Mouse (Mus musculus) heart, postnatal 25 days (tissue): Measurements from ENCODE around the gene Disc1. TPM values are rescaled to one million over a fixed set of nuclear protein-coding genes. Genes with fewer than 3 reads are reported as not detected.

ENCODE experiments used
- DNase-seq: peaks from one replicate; pipeline ENCODE4 v3.0.0; 2022; ENCODE audit warnings: low spot score
- intact Hi-C: fragments of 180-260 bp; cut with DNase I; formaldehyde crosslinking; loops from one replicate; pipeline ENCODE4 v1.15.1; 2025
- total RNA-seq, 2 experiments: library from RNA; stranded (reverse); gene quantifications; 2 replicates each; pipeline ENCODE4 v1.2.3; 2021

Disc1 gene
- total RNA-seq, 2 experiments from 2014 or later: 1.7 to 3.0 TPM

- intact Hi-C loops: loop anchor here (5.0 kb wide), 3 partner anchors 42 to 698 kb away; no protein-coding TSS in a partner anchor
- DNase-seq: no peak
These were observed 115.6 kb downstream of the Disc1 start for GRCm38 (mm10) chr8:125169628-125170027.

GRCm38 (mm10) chr8:125171531-125171930 lies 117.5 kb downstream of the Disc1 start:
- DNase-seq: no peak
- intact Hi-C loops: no loop called here

- intact Hi-C loops: no loop called here
- DNase-seq: peak; percentile 53
These were observed 120.2 kb downstream of the Disc1 start for GRCm38 (mm10) chr8:125174237-125174636.

GRCm38 (mm10) chr8:125174851-125175250 lies 120.9 kb downstream of the Disc1 start:
- peak; percentile 11 for DNase-seq

GRCm38 (mm10) chr8:125175661-125176060 lies 121.7 kb downstream of the Disc1 start:
- no peak for DNase-seq
- intact Hi-C loops: no loop called here

More at GRCm38 (mm10) chr8:125174851-125175250, 120.9 kb downstream of the Disc1 start:
- intact Hi-C loops: no loop called here

GRCm38 (mm10) chr8:125177091-125177490 lies 123.1 kb downstream of the Disc1 start:
- DNase-seq: no peak
- intact Hi-C loops: no loop called here

- intact Hi-C loops: no loop called here
- no peak for DNase-seq
These were observed 124.0 kb downstream of the Disc1 start for GRCm38 (mm10) chr8:125177958-125178357.

- peak; percentile 48 for DNase-seq
- intact Hi-C loops: loop anchor here (2.0 to 5.0 kb wide), 6 partner anchors 109 to 674 kb away; partner anchors contain the start of gene Sipa1l2
These were observed 129.8 kb downstream of the Disc1 start for GRCm38 (mm10) chr8:125183548-125184451.

- DNase-seq: no peak
- intact Hi-C loops: loop anchor here (2.0 to 5.0 kb wide), 5 partner anchors 108 to 673 kb away; no protein-coding TSS in a partner anchor
These were observed 130.4 kb downstream of the Disc1 start for GRCm38 (mm10) chr8:125184452-125184817.

- intact Hi-C loops: loop anchor here (2.0 to 5.0 kb wide), 5 partner anchors 108 to 672 kb away; no protein-coding TSS in a partner anchor
These were observed 130.9 kb downstream of the Disc1 start for GRCm38 (mm10) chr8:125184881-125185280.

GRCm38 (mm10) chr8:125187044-125187443 lies 133.0 kb downstream of the Disc1 start:
- DNase-seq: no peak
- intact Hi-C loops: loop anchor here (1.0 kb wide), 1 partner anchor 45 kb away; no protein-coding TSS in a partner anchor

More at GRCm38 (mm10) chr8:125184881-125185280, 130.9 kb downstream of the Disc1 start:
- DNase-seq: no peak

GRCm38 (mm10) chr8:125193701-125194100 lies 139.7 kb downstream of the Disc1 start:
- intact Hi-C loops: no loop called here
- no peak for DNase-seq

GRCm38 (mm10) chr8:125195121-125195520 lies 141.1 kb downstream of the Disc1 start:
- DNase-seq: no peak
- intact Hi-C loops: loop anchor here (5.0 kb wide), 3 partner anchors 42 to 322 kb away; no protein-coding TSS in a partner anchor

GRCm38 (mm10) chr8:125196573-125197094 lies 142.6 kb downstream of the Disc1 start:
- no peak for DNase-seq
- intact Hi-C loops: loop anchor here (5.0 kb wide), 3 partner anchors 41 to 321 kb away; no protein-coding TSS in a partner anchor

GRCm38 (mm10) chr8:125197341-125198002 lies 143.5 kb downstream of the Disc1 start:
- no peak for DNase-seq
- intact Hi-C loops: loop anchor here (5.0 kb wide), 3 partner anchors 40 to 320 kb away; no protein-coding TSS in a partner anchor

- no peak for DNase-seq
- intact Hi-C loops: loop anchor here (5.0 kb wide), 3 partner anchors 39 to 319 kb away; no protein-coding TSS in a partner anchor
These were observed 144.6 kb downstream of the Disc1 start for GRCm38 (mm10) chr8:125198420-125199196.

- intact Hi-C loops: loop anchor here (5.0 kb wide), 3 partner anchors 38 to 318 kb away; no protein-coding TSS in a partner anchor
- DNase-seq: no peak
These were observed 145.4 kb downstream of the Disc1 start for GRCm38 (mm10) chr8:125199197-125199939.

- intact Hi-C loops: no loop called here
- no peak for DNase-seq
These were observed 146.4 kb downstream of the Disc1 start for GRCm38 (mm10) chr8:125200273-125200863.
